Mouse (Mus musculus) neural tube, embryonic 13.5 days (tissue): ENCODE results near the gene Dbf4. TPM values are rescaled to one million over a fixed set of nuclear protein-coding genes. Genes with fewer than 3 reads are reported as not detected.

Experiments
- ATAC-seq: fragments of 200-750 bp; cut with Nextera tagmentation; 2 replicates; pipeline ENCODE4 v1.8.0; 2017; ENCODE audit warnings: low read depth, mild to moderate bottlenecking, moderate TSS enrichment, moderate library complexity
- H3K27ac ChIP-seq: fragments of 300-500 bp; sonication (generic); replicated peaks from 2 replicates; pipeline ENCODE4 v1.5.1; 2015; ENCODE audit warnings: moderate library complexity, mild to moderate bottlenecking, inconsistent platforms
- H3K27me3 ChIP-seq: fragments of 300-500 bp; sonication (generic); 2 replicates; pipeline ENCODE4 v1.6.1; 2015; ENCODE audit warnings: mild to moderate bottlenecking, inconsistent platforms
- H3K36me3 ChIP-seq: fragments of 300-500 bp; sonication (generic); 2 replicates; pipeline ENCODE4 v1.6.1; 2015; ENCODE audit warnings: mild to moderate bottlenecking, inconsistent platforms
- H3K4me1 ChIP-seq: fragments of 300-500 bp; sonication (generic); replicated peaks from 2 replicates; pipeline ENCODE4 v1.6.1; 2015; ENCODE audit warnings: inconsistent platforms
- H3K4me2 ChIP-seq: fragments of 300-500 bp; sonication (generic); 2 replicates; pipeline ENCODE4 v1.6.1; 2015; ENCODE audit warnings: inconsistent platforms, mild to moderate bottlenecking, moderate library complexity
- H3K4me3 ChIP-seq: fragments of 300-500 bp; sonication (generic); 2 replicates; pipeline ENCODE4 v1.5.1; 2015; ENCODE audit warnings: mild to moderate bottlenecking, inconsistent platforms
- H3K9ac ChIP-seq: fragments of 300-500 bp; sonication (generic); 2 replicates; pipeline ENCODE4 v1.6.1; 2015; ENCODE audit warnings: moderate library complexity, mild to moderate bottlenecking, inconsistent platforms
- H3K9me3 ChIP-seq: fragments of 300-500 bp; sonication (generic); 2 replicates; pipeline ENCODE4 v1.6.1; 2016; ENCODE audit warnings: inconsistent platforms
- WGBS: fragments of 180-500 bp; shearing (Covaris S2); methylation state at CpG from one replicate; pipeline ENCODE4 v1.1.7; 2015; 5-methylcytosine and 5-hydroxymethylcytosine counted together
- polyA plus RNA-seq: library from polyadenylated mRNA; unstranded; fragments of >200 nt; fragmentation: Nextera tagmentation; extraction: Ambion mirVana; gene quantifications from 2 replicates; pipeline ENCODE4 v1.2.1, GENCODE M21; 2015

Dbf4 gene
- polyA plus RNA-seq, 1 experiment from 2014 or later: 13.7 TPM

DNA sequence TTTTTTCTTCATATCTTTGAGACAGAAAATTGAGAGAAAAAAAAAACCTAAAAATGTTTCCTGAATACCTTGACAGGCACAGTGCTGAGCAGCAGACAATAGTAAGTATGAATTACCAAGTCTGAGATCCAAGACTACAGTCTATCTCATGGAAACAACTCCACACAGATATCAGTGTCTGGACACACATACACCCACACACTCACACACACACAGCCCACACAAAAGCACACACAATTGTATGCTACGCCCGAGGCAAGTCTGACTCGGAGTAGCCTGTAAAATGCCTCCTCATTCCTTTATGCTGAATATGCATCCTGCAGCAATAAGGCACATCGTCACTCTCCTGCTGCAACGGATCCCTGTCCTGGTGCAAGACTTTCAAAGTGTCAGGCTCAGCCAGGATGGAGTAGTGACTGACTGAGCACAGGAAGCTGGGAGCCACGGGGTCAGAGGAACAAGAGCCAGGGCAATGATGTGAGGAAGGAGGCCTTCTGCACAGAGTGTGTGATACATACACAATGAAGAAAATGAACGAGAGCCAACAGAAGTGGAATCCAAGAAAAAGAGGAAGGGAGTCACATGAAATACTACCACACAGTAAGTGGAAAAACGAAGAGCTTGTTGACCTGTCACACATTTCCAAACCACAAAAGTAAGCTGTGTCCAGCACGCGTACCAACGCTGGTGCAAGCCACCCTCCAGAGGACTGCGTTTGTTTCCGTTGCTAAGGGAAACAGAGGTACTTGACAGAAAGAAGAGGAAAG, 65.4 kb downstream of the Dbf4 start:
- WGBS: 59% methylated on average over 13 of the region's 13 CpGs
- Histone ChIP-seq H3K9me3 (no peaks in the 10 kb centered on the region), H3K4me3 (no peak overlapping the region), H3K27ac (peak overlapping the region; percentile 19; the same call in 1 of the 2 replicates), H3K4me1 (peaks cover 20% of the 10 kb centered on the region), H3K4me2 (no peak overlapping the region), H3K27me3 (no peaks in the 10 kb centered on the region), H3K36me3 (no peaks in the 10 kb centered on the region), H3K9ac (no peak overlapping the region)
- ATAC-seq: peak; percentile 50; the same call in 1 of the 2 replicates

DNA sequence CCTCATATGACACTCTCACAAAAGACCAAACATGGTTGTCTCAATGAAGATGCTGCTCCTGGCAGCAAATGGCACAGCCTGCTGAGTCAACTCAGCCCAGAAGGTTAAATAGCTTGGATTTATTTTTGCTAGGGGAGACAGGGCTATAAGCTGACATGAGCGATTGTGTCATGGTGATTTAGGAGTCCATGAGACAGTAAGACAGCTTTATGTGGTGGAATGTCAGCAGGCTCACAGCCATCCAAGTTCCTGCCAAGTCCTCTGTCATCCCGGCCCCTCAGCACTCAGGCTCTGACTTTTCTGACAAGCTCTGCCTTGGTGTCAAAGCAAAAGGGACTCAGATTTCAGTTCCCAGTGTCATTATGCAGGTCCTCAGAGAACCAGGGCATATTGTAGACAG, 66.2 kb downstream of the Dbf4 start:
- no peaks in the 10 kb centered on the region for H3K36me3 ChIP-seq
- H3K4me3 ChIP-seq: no peak overlapping the region
- H3K27ac ChIP-seq: no peak overlapping the region
- no peaks in the 10 kb centered on the region for H3K27me3 ChIP-seq
- H3K9me3 ChIP-seq: no peaks in the 10 kb centered on the region
- H3K4me1 ChIP-seq: peaks cover 20% of the 10 kb centered on the region
- H3K9ac ChIP-seq: no peak overlapping the region
- no peak overlapping the region for H3K4me2 ChIP-seq
- 21% methylated on average over 2 of the region's 2 CpGs for WGBS
- peak; percentile 82 for ATAC-seq

DNA sequence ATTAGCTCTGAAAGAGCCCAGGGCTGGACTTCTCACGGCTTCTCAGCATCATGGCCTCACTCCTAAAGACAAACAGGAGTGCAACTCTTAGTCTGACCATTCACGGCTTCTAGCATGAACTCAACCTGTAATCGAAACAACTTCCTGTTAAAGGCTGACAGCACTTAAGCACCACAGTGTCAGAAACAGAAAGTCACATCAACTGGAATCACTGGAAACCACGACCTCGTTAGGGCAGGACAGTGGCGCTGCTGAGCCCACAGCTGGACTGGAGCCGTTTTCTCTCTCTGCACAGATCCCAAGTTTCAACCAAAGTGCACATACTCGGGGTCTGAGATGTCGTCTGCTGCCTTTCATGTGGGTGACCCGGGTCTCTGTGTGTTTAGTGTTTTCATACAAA, 73.0 kb downstream of the Dbf4 start:
- Histone ChIP-seq H3K4me2 (no peak overlapping the region), H3K9ac (no peak overlapping the region), H3K36me3 (no peaks in the 10 kb centered on the region), H3K27me3 (no peaks in the 10 kb centered on the region), H3K4me1 (no peaks in the 10 kb centered on the region), H3K9me3 (no peaks in the 10 kb centered on the region), H3K4me3 (no peak overlapping the region), H3K27ac (no peak overlapping the region)
- ATAC-seq: no peak
- WGBS: 81% methylated on average over 10 of the region's 10 CpGs

Other genes with a start within 250 kb of the Dbf4 start
- 31.7 and 32.5 TPM in 2 replicates for gene Adam22, start 54.6 kb downstream of the Dbf4 start, polyA plus RNA-seq
- gene Slc25a40, start 134 bp upstream of the Dbf4 start, polyA plus RNA-seq: 7.6 and 8.1 TPM in 2 replicates
- 36.4 and 37.2 TPM in 2 replicates for gene Rundc3b, start 200.2 kb upstream of the Dbf4 start, polyA plus RNA-seq
- gene Abcb1a, start 237.4 kb upstream of the Dbf4 start, polyA plus RNA-seq: 1.3 and 1.6 TPM in 2 replicates